Mouse (Mus musculus): Measurements from ENCODE around the gene Fyco1. TPM values are rescaled to one million over a fixed set of nuclear protein-coding genes. Genes with fewer than 3 reads are reported as not detected.
A peak's percentile ranks its signal among the peaks of the same experiment; 100 is the strongest.

The Fyco1 gene
- total RNA-seq (2021) = 10 to 100 TPM; 41.3 to 47.8 TPM

DNA sequence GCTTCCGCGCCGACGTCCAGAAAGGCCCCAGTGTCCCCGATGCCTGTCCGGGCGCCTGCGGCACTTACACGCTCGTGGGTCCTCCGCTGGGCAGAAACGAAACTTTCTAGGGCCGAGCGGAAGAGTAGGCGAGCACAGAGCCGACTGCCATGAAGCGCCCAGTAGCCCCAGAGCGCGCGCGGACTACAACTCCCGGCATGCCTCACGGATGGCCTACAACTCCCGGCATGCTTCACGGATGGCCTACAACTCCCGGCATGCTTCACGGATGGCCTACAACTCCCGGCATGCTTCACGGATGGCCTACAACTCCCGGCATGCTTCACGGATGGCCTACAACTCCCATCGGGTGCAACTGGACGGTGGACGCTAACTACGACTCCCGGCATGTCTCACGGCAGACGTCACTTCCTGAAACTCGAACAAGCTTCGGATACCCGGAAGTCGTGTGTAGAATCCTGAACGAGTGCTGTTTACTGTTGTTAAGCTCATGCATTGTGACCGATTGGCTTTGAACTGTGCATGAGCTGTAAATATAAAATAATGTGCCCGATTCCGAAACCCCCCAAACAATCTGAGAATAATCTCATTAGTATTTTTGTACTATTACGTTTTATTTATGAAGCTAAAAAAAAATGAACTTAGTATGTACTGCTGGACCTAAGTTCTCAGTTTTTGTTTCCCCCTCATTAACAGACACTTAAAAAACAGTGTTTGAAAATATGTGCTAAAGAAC lies at the start of gene Fyco1:
Gene Fyco1 (minus strand): TSS at position 187 of the 736 bp plus-strand sequence.
- DNase-seq = peak; percentile 91 to 96

DNA sequence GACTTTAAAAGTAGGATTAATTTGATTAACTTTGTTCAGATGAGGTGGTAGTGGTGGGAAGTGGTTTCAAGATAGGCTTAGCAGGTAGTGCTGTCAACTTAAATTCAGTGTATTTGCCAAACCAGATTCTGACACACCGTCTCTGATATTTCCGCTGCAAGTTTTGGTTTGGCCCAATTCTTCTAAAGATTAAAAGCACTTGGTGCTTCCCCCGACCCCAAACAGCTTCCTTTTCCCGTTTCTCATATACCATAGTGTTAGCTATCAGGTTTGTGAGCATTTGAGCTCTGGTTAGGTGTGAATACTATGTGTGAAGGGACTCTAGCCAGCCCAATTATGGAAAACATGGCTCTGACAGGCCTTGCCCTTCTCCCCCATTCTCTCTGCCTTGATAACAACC lies 20.4 kb upstream of the Fyco1 start:
- no peak for DNase-seq

DNA sequence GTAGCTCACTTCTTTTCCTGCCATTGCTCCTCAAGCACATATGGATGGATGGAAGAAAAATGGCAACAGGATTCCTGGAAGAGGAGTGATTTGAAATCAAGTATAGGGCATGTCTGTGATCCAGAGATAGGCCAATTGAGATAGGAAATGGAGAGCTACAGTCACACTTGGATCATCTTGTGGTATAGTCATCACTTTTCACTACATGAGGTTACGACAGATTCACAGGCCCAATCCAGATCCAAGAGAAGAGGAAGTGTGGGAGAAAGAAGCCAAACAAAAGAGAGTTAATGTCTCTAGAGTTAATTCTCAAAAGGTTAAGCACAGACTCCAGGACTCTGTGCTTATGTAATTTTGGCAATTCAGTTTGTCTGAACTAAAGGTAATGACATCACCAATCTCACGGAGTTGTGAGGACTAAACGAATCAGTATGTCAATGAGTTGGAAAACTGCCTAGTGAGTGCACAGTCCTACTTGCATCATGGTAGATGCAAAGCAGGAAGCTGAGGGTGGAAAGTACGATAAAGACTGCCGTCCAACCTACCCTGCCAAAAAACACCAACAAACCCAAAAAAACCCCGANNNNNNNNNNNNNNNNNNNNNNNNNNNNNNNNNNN lies 17.6 kb upstream of the Fyco1 start:
- no peak for DNase-seq

DNA sequence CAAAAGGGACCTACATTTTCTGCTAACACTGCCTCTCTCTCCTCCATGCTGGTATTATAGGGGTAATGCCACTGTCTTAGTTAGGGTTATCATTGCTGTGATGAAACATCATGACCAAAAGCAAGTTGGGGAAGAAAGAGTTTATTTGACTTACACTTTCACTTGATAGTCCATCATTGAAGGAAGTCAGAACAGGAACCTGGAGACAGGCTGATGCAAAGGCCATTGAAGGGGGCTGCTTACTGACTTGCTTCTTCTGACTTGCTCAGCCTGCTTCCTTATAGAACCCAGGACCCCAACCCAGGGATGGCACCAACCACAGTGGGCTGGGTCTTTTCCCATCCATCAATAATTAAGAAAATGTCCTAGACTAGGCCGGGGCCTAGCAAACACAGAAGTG lies 11.9 kb upstream of the Fyco1 start:
- no peak for DNase-seq

GRCm38 (mm10) chr9:123862895-123863616 lies 11.4 kb upstream of the Fyco1 start:
- DNase-seq = no peak

DNA sequence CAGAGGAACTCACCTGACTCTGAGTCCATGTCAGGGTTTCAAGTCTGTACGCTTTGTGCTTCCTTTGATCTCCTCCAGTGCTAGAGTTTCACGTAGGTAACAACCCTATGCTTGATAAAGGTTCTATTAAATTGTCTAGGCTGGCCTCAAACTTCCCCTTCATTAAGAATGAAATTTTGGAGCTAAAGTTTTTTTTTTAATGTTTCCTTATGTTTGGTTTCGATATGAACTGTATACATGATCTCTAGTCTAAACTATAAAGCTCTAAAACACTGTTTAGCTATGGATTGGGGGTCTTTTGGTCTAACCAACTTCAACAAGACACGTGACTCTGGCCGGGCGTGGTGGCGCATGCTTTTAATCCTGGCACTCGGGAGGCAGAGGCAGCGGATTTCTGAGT lies 10.2 kb upstream of the Fyco1 start, which contains the start of gene Xcr1:
Gene Xcr1 (minus strand): TSS at position 101 of the 400 bp plus-strand sequence.
- DNase-seq = no peak

DNA sequence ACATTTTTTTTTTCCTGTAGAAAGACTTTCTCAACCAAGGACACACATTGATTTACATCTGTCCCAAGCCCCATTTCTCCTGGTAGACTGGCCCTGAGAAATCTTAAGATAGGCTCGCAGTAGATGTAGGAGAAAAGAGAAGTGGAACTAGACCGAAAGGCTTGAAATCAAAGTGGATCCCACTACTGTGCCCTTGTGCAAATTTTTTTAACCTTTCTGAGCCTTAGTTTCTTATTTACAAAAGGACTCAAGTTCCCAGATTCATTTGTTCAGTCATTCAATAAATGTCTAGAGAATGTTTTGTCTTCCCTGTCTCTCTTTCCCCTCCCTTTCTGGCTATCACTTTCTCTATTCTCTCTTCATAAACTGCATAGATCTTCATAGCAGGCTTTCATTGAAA lies 5.1 kb upstream of the Fyco1 start:
- no peak for DNase-seq

GRCm38 (mm10) chr9:123852449-123853390 lies 1.0 kb upstream of the Fyco1 start:
- DNase-seq = no peak

- DNase-seq = peak in 1 of 2 experiments; percentile 23
Observed at GRCm38 (mm10) chr9:123851062-123851712, 512 bp downstream of the Fyco1 start.

- peak in 1 of 2 experiments; percentile 11 for DNase-seq
Observed at GRCm38 (mm10) chr9:123850705-123851061, 1.0 kb downstream of the Fyco1 start.

DNA sequence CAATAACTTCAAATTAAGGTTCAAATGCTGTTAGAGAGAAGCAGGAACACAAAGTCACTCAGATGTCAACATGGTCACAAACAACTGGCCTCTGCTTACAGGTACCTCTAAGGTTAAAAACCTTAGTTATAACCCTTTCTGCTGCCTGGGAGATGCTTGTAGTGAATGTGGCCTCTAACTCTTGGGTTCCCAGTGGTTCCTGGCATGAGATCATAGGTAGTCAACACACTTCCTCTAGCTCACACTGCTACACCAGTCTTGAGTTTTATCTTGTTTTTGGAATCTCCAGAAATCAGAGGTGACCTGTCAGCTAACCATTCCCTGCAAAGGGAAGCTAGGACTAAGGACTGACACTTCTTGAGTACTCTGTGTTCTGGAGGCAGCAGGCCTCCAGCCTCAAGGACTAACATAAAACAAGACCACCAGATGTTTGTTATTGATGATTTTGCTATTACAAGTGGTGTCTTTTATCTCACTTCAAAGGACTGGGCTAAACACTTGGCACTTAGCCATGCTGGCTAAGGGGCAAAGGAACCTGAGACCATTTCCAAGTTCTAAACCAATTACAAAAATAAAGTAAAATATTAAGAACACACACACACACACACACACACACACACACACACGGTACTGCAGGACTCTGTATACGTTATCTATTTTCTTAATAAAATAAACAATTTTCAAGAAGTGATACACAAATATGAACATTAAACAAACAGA lies 1.6 kb downstream of the Fyco1 start:
- DNase-seq = no peak

GRCm38 (mm10) chr9:123846490-123846889 lies 5.2 kb downstream of the Fyco1 start:
- no peak for DNase-seq

GRCm38 (mm10) chr9:123845120-123845519 lies 6.6 kb downstream of the Fyco1 start:
- DNase-seq = no peak

DNA sequence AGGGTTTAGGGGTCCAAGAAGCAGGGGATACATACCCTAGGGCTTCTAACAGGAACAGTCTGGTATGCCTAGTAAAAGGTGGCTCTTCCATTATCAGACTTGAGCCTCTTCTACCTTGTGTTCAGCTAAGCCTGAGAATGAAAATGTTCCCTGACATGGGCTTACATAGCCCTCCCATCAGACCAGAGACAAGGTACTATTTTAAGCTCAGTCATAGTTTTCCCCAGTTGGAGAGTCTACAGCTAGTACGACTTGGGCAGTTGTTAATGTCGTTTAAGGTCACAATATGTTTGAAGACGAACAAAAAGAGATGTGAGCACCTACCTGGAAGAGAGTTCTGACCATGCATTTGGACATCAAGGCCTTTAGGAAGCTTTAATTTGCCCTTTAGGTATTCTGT lies 7.2 kb downstream of the Fyco1 start:
- DNase-seq = no peak

GRCm38 (mm10) chr9:123840243-123840642 lies 11.5 kb downstream of the Fyco1 start:
- DNase-seq = no peak

DNA sequence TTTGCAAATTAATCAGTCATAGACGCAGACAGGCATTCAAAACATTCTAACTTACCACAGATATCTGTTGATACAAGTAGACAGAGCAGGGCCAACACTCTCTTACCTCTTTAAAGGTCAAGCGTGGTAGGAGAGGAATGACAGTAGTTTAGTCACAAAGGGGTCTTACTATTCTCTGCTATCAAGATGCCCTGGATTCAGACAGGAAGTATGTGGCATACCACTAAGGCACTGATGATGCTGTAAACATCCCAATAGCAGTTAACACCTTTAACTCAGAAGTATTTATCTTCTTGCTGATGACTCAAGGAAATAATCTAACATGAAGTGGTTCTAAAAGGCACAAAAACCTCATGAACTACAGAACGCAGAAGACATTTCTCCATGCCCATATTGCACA lies 15.8 kb downstream of the Fyco1 start:
- DNase-seq = no peak

GRCm38 (mm10) chr9:123828916-123829315 lies 22.8 kb downstream of the Fyco1 start:
- DNase-seq = no peak

GRCm38 (mm10) chr9:123826631-123827030 lies 25.1 kb downstream of the Fyco1 start:
- DNase-seq = no peak

DNA sequence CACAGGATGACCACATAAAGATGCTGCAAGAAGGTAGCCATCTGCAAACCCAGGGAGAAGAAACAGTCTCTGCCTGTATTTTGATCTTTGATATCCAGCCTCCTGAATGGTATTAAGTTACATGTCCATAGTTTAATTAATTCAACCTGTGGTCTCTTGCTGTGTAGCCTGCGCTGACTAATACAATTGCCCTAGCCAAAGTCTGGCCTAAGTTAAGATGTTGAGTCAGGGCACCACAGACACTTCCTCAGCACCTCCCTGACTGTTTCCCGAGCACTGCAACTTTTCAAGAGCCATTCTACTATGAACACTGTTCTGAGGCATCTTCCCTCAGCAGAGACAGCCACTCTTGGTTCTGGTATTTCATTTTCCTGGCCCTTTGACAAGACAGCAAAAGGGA lies 33.1 kb downstream of the Fyco1 start:
- no peak for DNase-seq

GRCm38 (mm10) chr9:123815996-123816395 lies 35.7 kb downstream of the Fyco1 start:
- no peak for DNase-seq

DNA sequence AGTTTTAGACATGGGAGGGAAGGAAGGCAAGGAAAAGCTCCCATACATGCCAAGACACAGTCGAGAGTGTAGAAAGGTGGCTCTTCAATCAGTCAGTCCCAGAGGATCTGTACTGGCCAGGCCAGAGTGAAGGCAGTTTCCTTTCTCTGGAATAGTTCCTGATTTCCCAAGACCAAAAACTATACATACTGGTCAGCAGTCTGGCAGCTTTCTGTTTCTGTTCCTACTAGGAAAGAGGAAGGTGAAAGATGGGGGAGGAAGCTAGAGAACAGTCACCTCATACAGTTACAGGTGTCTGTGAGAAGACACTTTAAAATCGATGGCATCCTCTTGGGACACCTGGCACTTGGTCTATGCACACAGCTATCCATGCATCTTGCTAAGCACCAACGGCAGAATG lies 36.3 kb downstream of the Fyco1 start:
- DNase-seq = no peak
